ENCODE assay signal across 16 mouse cellular contexts in genomic region chr12:98961415-98961814, GRCm38 (mm10). TPM values are rescaled to one million over a fixed set of nuclear protein-coding genes. Genes with fewer than 3 reads are reported as not detected.
DNase-seq lines count a peak whose midpoint lies in the region; ATAC-seq and TF ChIP-seq lines count a peak whose summit lies in the region.
"Had no signal": no experiment of that assay in that cellular context is flagged by ENCODE, and none has a peak within 500 bp of the region (broad histone marks: within the 10 kb centered on the region; RNA-seq: fewer than 3 reads in every experiment).

No protein-coding gene starts in this region.

- DNase-seq in forebrain, embryonic 11.5 days (ENCODE audit: low spot score), result no peak
- no peak for DNase-seq in left cerebral cortex, adult 2 months (ENCODE audit: extremely low spot score in 1 of 2, low spot score in 2 of 2)
- DNase-seq in left cerebral cortex, postnatal 4 days, result no peak
- peak; percentile 25 for DNase-seq in cerebellum, adult 8-10 months
- DNase-seq in layer of hippocampus, adult 9-11 months, result peak; percentile 50
- DNase-seq in gastrocnemius, postnatal 25 days, result no peak
- DNase-seq in lung, adult 18-20 months, result no peak
- DNase-seq: embryo, embryonic 11 days; heart, postnatal 14 days; lung, postnatal 14 days; thymus, postnatal 14 days had no signal

- H3K9me3 ChIP-seq in forebrain, embryonic 13.5 days (replicated peaks), result no peaks in the 10 kb centered on the region
- no peaks in the 10 kb centered on the region for H3K9me3 ChIP-seq in forebrain, embryonic 11.5 days (ENCODE audit: control insufficient read depth, low read length)
- H3K9me3 ChIP-seq: stomach, embryonic 15.5 days had no signal

- WGBS in forebrain, embryonic 13.5 days, result 89% methylated on average over 4 of the region's 4 CpGs
- WGBS in forebrain, embryonic 11.5 days, result 94% methylated on average over 4 of the region's 4 CpGs

- no peak overlapping the region for H3K27ac ChIP-seq in forebrain, embryonic 13.5 days
- no peak overlapping the region for H3K27ac ChIP-seq in forebrain, embryonic 11.5 days (ENCODE audit: low read depth, low read length)
- H3K27ac ChIP-seq in left cerebral cortex, adult 2 months, result peak overlapping the region; percentile 45; the same call in 1 of the 2 replicates
- H3K27ac ChIP-seq: liver, embryonic 14.5 days; stomach, embryonic 15.5 days had no signal

- peaks cover 16% of the 10 kb centered on the region for H3K36me3 ChIP-seq in forebrain, embryonic 13.5 days (ENCODE audit: poor library complexity, severe bottlenecking)
- no peaks in the 10 kb centered on the region for H3K36me3 ChIP-seq in forebrain, embryonic 11.5 days (ENCODE audit: control insufficient read depth, insufficient read depth, low read length)

- peak; percentile 50; the same call in 1 of the 2 replicates for ATAC-seq in forebrain, embryonic 13.5 days
- ATAC-seq in forebrain, embryonic 11.5 days (replicated peaks; ENCODE audit: low FRiP score), result no peak
- ATAC-seq: Patski had no signal

- H3K4me3 ChIP-seq in forebrain, embryonic 13.5 days, result no peak overlapping the region
- H3K4me3 ChIP-seq in forebrain, embryonic 11.5 days (ENCODE audit: low read depth, low read length), result no peak overlapping the region
- H3K4me3 ChIP-seq in left cerebral cortex, adult 2 months, result no peak overlapping the region
- H3K4me3 ChIP-seq: myocyte; stomach, embryonic 15.5 days had no signal

- no peak overlapping the region for H3K4me2 ChIP-seq in forebrain, embryonic 13.5 days
- no peak overlapping the region for H3K4me2 ChIP-seq in forebrain, embryonic 11.5 days (ENCODE audit: low read depth, low read length, severe bottlenecking)
- H3K4me2 ChIP-seq: stomach, embryonic 15.5 days had no signal

- no peak overlapping the region for H3K9ac ChIP-seq in forebrain, embryonic 13.5 days
- H3K9ac ChIP-seq in forebrain, embryonic 11.5 days (ENCODE audit: low read length), result no peak overlapping the region
- H3K9ac ChIP-seq: liver, embryonic 14.5 days; stomach, embryonic 15.5 days had no signal

- H3K4me1 ChIP-seq in forebrain, embryonic 13.5 days, result peaks cover 23% of the 10 kb centered on the region
- no peaks in the 10 kb centered on the region for H3K4me1 ChIP-seq in forebrain, embryonic 11.5 days (replicated peaks; ENCODE audit: control insufficient read depth, insufficient read depth, low read length)
- H3K4me1 ChIP-seq: stomach, embryonic 15.5 days had no signal

- no peak for TF ChIP-seq CTCF in left cerebral cortex, adult 2 months (IDR thresholded peaks at IDR 0.05)

- H3K27me3 ChIP-seq in forebrain, embryonic 13.5 days, result no peaks in the 10 kb centered on the region
- no peaks in the 10 kb centered on the region for H3K27me3 ChIP-seq in forebrain, embryonic 11.5 days (ENCODE audit: control insufficient read depth, insufficient read depth, low read length)
- H3K27me3 ChIP-seq: Patski; stomach, embryonic 15.5 days had no signal

- intact Hi-C loops in left cerebral cortex, adult 2 months (cut with DNase I), result no loop called here
- intact Hi-C loops in left cerebral cortex, postnatal 4 days (cut with DNase I), result no loop called here

RNA-seq across cellular contexts. Expression of gene Ttc8, which starts 41.0 kb away (rescaled TPM):
- 39.5 and 46.6 TPM in 2 replicates for polyA plus RNA-seq in forebrain, embryonic 13.5 days (2015; fragmentation: Nextera tagmentation; extraction: Ambion mirVana)
- 47.7 and 48.3 TPM in 2 replicates for polyA plus RNA-seq in forebrain, embryonic 11.5 days (2014; fragmentation: Nextera tagmentation; extraction: Ambion mirVana)
- 10 to 100 TPM; 44.1 to 48.0 TPM for total RNA-seq in left cerebral cortex, adult 2 months (2021)
- 10 to 100 TPM; 27.7 to 31.1 TPM for total RNA-seq in left cerebral cortex, postnatal 4 days (2021)
- 1 to 10 TPM; 5.3 to 6.1 TPM for total RNA-seq in gastrocnemius, postnatal 25 days (2021)

Comparison
In these comparisons a context has a peak if more than half of its experiments do, and no peak if none do; other contexts are left out.
1. DNase-seq: peak in cerebellum, adult 8-10 months (single experiment) and layer of hippocampus, adult 9-11 months (single experiment); none in forebrain, embryonic 11.5 days (single experiment), left cerebral cortex, adult 2 months (0 of 2), left cerebral cortex, postnatal 4 days (single experiment), gastrocnemius, postnatal 25 days (single experiment) and lung, adult 18-20 months (0 of 2).
2. RNA of gene Ttc8, which starts 41.0 kb away (total RNA-seq): 44.1 to 48.0 TPM in left cerebral cortex, adult 2 months and 27.7 to 31.1 TPM in left cerebral cortex, postnatal 4 days; 5.3 to 6.1 TPM in gastrocnemius, postnatal 25 days; every median in the first group is over 4 times any median in the second.